In genomic region chr17:49531661-49532060, GRCm38 (mm10) we compare ENCODE assay signal across 19 mouse cellular contexts. TPM values are rescaled to one million over a fixed set of nuclear protein-coding genes. Genes with fewer than 3 reads are reported as not detected.
DNase-seq lines count a peak whose midpoint lies in the region; TF ChIP-seq lines count a peak whose summit lies in the region.
"Had no signal": no experiment of that assay in that cellular context is flagged by ENCODE, and none has a peak within 500 bp of the region (broad histone marks: within the 10 kb centered on the region; RNA-seq: fewer than 3 reads in every experiment).

No protein-coding gene starts in this region.

- TF ChIP-seq POLR2A in cerebellum, adult 2 months (IDR thresholded peaks at IDR 0.05; ENCODE audit: borderline replicate concordance, insufficient read depth, low read length), result no peak

- peak in 1 of 2 experiments; percentile 55 for DNase-seq in cerebellum, adult 2 months
- DNase-seq in cerebellum, postnatal 14 days, result no peak
- DNase-seq in heart, postnatal 25 days (ENCODE audit: low spot score), result peak; percentile 13
- DNase-seq in heart, adult 18-20 months, result no peak
- peak; percentile 59 to 70 for DNase-seq in right cerebral cortex, postnatal 10 days (ENCODE audit: low spot score in 2 of 2)
- DNase-seq in right cerebral cortex, postnatal 36 days (ENCODE audit: low spot score in 2 of 2), result no peak
- no peak for DNase-seq in urinary bladder, postnatal 10 days (ENCODE audit: low spot score)
- DNase-seq in adrenal gland, adult 2 months, result no peak
- DNase-seq: adrenal gland, postnatal 10 days; cerebellum, adult 11 months; gastrocnemius, postnatal 10 days; kidney, postnatal 14 days; right cerebral cortex, postnatal 25 days had no signal

- intact Hi-C loops in heart, postnatal 25 days (cut with DNase I), result loop anchor here (2.0 to 5.0 kb wide), 2 partner anchors 321 to 366 kb away; no protein-coding TSS in a partner anchor

- no peak overlapping the region for H3K4me3 ChIP-seq in cerebellum, adult 2 months (replicated peaks; ENCODE audit: insufficient read depth, low read depth, low read length)
- H3K4me3 ChIP-seq: forebrain, embryonic 10.5 days; hindbrain, embryonic 13.5 days; neural tube, embryonic 15.5 days; stomach, embryonic 15.5 days had no signal

- TF ChIP-seq CTCF in cerebellum, adult 2 months (IDR thresholded peaks at IDR 0.05; ENCODE audit: borderline replicate concordance, insufficient read depth, low read depth, low read length), result no peak

- peak overlapping the region; percentile 14 for H3K27ac ChIP-seq in cerebellum, adult 2 months (ENCODE audit: insufficient read depth, low read length)
- H3K27ac ChIP-seq: forebrain, embryonic 10.5 days; hindbrain, embryonic 13.5 days; neural tube, embryonic 15.5 days; stomach, embryonic 15.5 days had no signal

- 29% methylated on average over 5 of the region's 5 CpGs for WGBS in cerebellum, adult 2 months

- H3K27me3 ChIP-seq in cerebellum, adult 2 months (ENCODE audit: control insufficient read depth, insufficient read depth, low read length), result no peaks in the 10 kb centered on the region
- H3K27me3 ChIP-seq: hindbrain, embryonic 13.5 days; neural tube, embryonic 15.5 days; stomach, embryonic 15.5 days had no signal

- peaks cover 30% of the 10 kb centered on the region for H3K4me1 ChIP-seq in cerebellum, adult 2 months (ENCODE audit: control insufficient read depth, insufficient read depth, low read length)

RNA-seq across cellular contexts. Expression of gene Daam2, which starts 32.5 kb away (rescaled TPM):
- 54.4 TPM in 2 replicates for polyA plus RNA-seq in cerebellum, adult 2 months (2012; rRNA removed)
- 1 to 10 TPM; 8.8 to 9.7 TPM for total RNA-seq in heart, postnatal 25 days (2021)
- 1 to 10 TPM; 5.9 to 7.2 TPM for total RNA-seq in heart, adult 18-20 months (2021)
- total RNA-seq in adrenal gland, adult 2 months (2021), result 10 to 100 TPM; 29.8 to 35.9 TPM
- 8.2 and 9.3 TPM in 2 replicates for polyA plus RNA-seq in adrenal gland, adult 2 months (2012; rRNA removed)
- total RNA-seq: megakaryocyte-erythroid progenitor cell, adult 5-6 weeks had no signal
- polyA plus RNA-seq: inflammation-experienced regulatory T-cells, adult 6 months had no signal

Comparison
In these comparisons a context has a peak if more than half of its experiments do, and no peak if none do; other contexts are left out.
1. DNase-seq: peak in heart, postnatal 25 days (single experiment) and right cerebral cortex, postnatal 10 days (2 of 2); none in cerebellum, postnatal 14 days (0 of 2), heart, adult 18-20 months (0 of 2), right cerebral cortex, postnatal 36 days (0 of 2), urinary bladder, postnatal 10 days (single experiment) and adrenal gland, adult 2 months (single experiment).